Mouse (Mus musculus) thymus, adult 2 months (tissue): ENCODE measurements at regions not wholly inside any gene's neighbourhood (a gene's known extent, or its start where the extent isn't known, plus 50 kb on each side); places are given as distances from the start of the nearest gene placed in this dataset.

Experiments
- DNase-seq: peaks from one replicate; pipeline ENCODE4 v3.0.0; 2021
- H3K27ac ChIP-seq: fragments of 200-500 bp; 2 replicates; pipeline ENCODE4 v1.5.1; 2012; ENCODE audit warnings: low read length, control low read depth; ENCODE audit not compliant: control insufficient read depth, insufficient read depth
- H3K27me3 ChIP-seq: fragments of 200-500 bp; 2 replicates; pipeline ENCODE4 v1.6.1; 2012; ENCODE audit warnings: mild to moderate bottlenecking, low read length, moderate library complexity, mixed read lengths; ENCODE audit not compliant: control insufficient read depth, insufficient read depth
- H3K36me3 ChIP-seq: fragments of 200-500 bp; 2 replicates; pipeline ENCODE4 v1.6.1; 2012; ENCODE audit warnings: mild to moderate bottlenecking, low read length, moderate library complexity; ENCODE audit not compliant: control insufficient read depth, insufficient read depth
- H3K4me1 ChIP-seq: fragments of 200-500 bp; replicated peaks from 2 replicates; pipeline ENCODE4 v1.6.1; 2012; ENCODE audit warnings: low read length; ENCODE audit not compliant: control insufficient read depth, insufficient read depth
- H3K4me3 ChIP-seq: fragments of 200-500 bp; 2 replicates; pipeline ENCODE4 v1.5.1; 2012; ENCODE audit warnings: mild to moderate bottlenecking, low read length, control low read depth, moderate library complexity; ENCODE audit not compliant: control insufficient read depth, insufficient read depth
- CTCF ChIP-seq: fragments of 200-500 bp; IDR thresholded peaks from 2 replicates; pipeline ENCODE4 v1.5.1; 2012; ENCODE audit warnings: mild to moderate bottlenecking, control low read depth, low read length, moderate library complexity, borderline replicate concordance; ENCODE audit not compliant: control insufficient read depth, poor library complexity, insufficient read depth; ENCODE audit errors: extremely low read depth
- POLR2A ChIP-seq: fragments of 200-500 bp; IDR thresholded peaks from 2 replicates; pipeline ENCODE4 v1.6.1; 2012; ENCODE audit warnings: mild to moderate bottlenecking, low read length, control low read depth, moderate library complexity; ENCODE audit not compliant: control insufficient read depth, poor library complexity, insufficient read depth; ENCODE audit errors: extremely low read depth
- WGBS: fragments of 180-500 bp; shearing (Covaris S2); methylation state at CpG from one replicate; pipeline ENCODE4 v1.1.7; 2018; 5-methylcytosine and 5-hydroxymethylcytosine counted together

GRCm38 (mm10) chr5:133025121-133025520, 482.0 kb upstream of the Auts2 start:
- TF ChIP-seq CTCF (no peak), POLR2A (no peak)
- H3K27me3 ChIP-seq, result no peaks in the 10 kb centered on the region
- H3K27ac ChIP-seq, result no peak overlapping the region
- DNase-seq, result no peak
- H3K36me3 ChIP-seq, result no peaks in the 10 kb centered on the region
- 92% methylated on average over 4 of the region's 4 CpGs for WGBS
- no peaks in the 10 kb centered on the region for H3K4me1 ChIP-seq
- no peak overlapping the region for H3K4me3 ChIP-seq

DNA sequence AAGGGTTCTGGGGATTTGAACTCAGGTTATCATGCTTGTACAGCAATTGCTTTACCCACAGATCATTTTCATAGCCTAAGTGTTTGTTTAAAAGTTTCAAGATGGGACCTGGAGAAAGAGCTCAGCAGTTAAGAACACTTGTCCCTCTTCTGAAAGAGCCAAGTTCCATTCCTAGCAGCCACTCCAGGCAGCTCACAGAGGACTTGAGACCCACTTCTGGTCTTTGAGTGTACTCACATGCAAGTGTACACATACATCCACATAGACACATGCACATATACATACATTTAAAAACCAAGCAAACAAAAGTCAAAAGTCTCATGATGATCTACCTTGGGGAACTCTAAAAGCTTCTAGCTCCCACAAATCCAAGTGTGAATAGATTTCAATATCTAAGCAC, 477.7 kb upstream of the Auts2 start:
- no peak overlapping the region for H3K27ac ChIP-seq

DNA sequence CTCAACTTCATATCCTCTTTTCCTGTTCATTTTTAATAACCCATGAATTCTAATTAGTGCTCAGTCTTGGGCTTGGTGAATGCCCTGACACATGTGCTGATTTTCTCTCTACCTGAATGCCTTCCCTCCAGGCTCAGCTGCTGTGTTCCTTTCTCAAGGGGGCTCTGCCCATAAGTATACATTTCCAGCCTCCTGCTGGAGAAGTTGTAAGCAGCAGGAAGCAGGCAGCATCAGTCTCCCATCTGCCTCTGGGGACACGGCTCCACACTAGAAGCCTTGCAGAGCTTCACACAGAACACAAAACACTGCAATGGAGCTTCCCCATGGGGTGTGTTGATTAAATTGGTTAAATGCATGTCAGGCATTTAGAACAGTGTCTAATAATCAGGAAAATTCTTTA, 477.0 kb upstream of the Auts2 start:
- Histone ChIP-seq H3K27me3 (no peaks in the 10 kb centered on the region), H3K4me3 (no peak overlapping the region), H3K36me3 (no peaks in the 10 kb centered on the region), H3K4me1 (no peaks in the 10 kb centered on the region), H3K27ac (no peak overlapping the region)
- 83% methylated on average over 1 of the region's 1 CpGs for WGBS
- TF ChIP-seq POLR2A (no peak), CTCF (no peak)
- DNase-seq, result no peak

More for the DNA sequence above, 477.7 kb upstream of the Auts2 start:
- no peaks in the 10 kb centered on the region for H3K4me1 ChIP-seq
- H3K27me3 ChIP-seq, result no peaks in the 10 kb centered on the region
- no peaks in the 10 kb centered on the region for H3K36me3 ChIP-seq
- TF ChIP-seq POLR2A, result no peak
- TF ChIP-seq CTCF, result no peak
- DNase-seq, result no peak
- H3K4me3 ChIP-seq, result no peak overlapping the region

GRCm38 (mm10) chr5:133010624-133011575, 467.8 kb upstream of the Auts2 start:
- Histone ChIP-seq H3K27ac (no peak overlapping the region), H3K27me3 (no peaks in the 10 kb centered on the region), H3K36me3 (no peaks in the 10 kb centered on the region), H3K4me1 (no peaks in the 10 kb centered on the region), H3K4me3 (no peak overlapping the region)
- DNase-seq, result no peak
- TF ChIP-seq POLR2A, result no peak
- TF ChIP-seq CTCF, result no peak
- 91% methylated on average over 14 of the region's 14 CpGs for WGBS

DNA sequence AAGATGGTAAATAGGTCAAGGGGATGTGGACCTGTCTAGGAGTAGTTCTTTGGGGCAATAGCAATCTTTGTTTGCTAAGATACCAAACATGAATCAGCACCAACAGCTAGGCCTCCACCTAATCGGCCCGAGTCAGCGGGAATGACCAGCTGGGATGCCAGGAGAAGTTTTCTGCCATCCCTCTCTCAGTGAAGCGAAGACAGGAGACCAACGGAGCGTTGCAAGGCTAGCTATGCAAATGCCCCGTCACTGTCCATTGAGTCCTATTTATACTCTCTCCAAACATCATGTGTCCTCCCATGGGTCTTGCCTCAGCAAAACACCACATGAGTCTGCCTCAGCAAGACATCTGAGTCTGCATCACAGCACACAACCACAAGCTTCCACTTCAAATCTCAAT, 439.7 kb upstream of the Auts2 start:
- Histone ChIP-seq H3K4me1 (no peaks in the 10 kb centered on the region), H3K4me3 (no peak overlapping the region), H3K27me3 (no peaks in the 10 kb centered on the region), H3K36me3 (no peaks in the 10 kb centered on the region), H3K27ac (no peak overlapping the region)
- 96% methylated on average over 7 of the region's 7 CpGs for WGBS
- DNase-seq, result no peak
- TF ChIP-seq CTCF, result no peak
- no peak for TF ChIP-seq POLR2A

GRCm38 (mm10) chr5:132979013-132979412, 435.9 kb upstream of the Auts2 start:
- Histone ChIP-seq H3K4me3 (no peak overlapping the region), H3K27me3 (no peaks in the 10 kb centered on the region), H3K36me3 (no peaks in the 10 kb centered on the region), H3K4me1 (no peaks in the 10 kb centered on the region), H3K27ac (no peak overlapping the region)
- DNase-seq, result no peak
- TF ChIP-seq POLR2A (no peak), CTCF (no peak)
- WGBS, result 72% methylated on average over 5 of the region's 5 CpGs

- H3K27ac ChIP-seq, result no peak overlapping the region
- WGBS, result 83% methylated on average over 4 of the region's 4 CpGs
- no peaks in the 10 kb centered on the region for H3K36me3 ChIP-seq
- no peak for TF ChIP-seq CTCF
- TF ChIP-seq POLR2A, result no peak
- H3K4me1 ChIP-seq, result no peaks in the 10 kb centered on the region
- H3K4me3 ChIP-seq, result no peak overlapping the region
- DNase-seq, result no peak
- H3K27me3 ChIP-seq, result no peaks in the 10 kb centered on the region
These were observed 432.3 kb upstream of the Auts2 start for GRCm38 (mm10) chr5:132975303-132975932.
